25 mouse cellular contexts compared by ENCODE assay signal in the genomic region with DNA sequence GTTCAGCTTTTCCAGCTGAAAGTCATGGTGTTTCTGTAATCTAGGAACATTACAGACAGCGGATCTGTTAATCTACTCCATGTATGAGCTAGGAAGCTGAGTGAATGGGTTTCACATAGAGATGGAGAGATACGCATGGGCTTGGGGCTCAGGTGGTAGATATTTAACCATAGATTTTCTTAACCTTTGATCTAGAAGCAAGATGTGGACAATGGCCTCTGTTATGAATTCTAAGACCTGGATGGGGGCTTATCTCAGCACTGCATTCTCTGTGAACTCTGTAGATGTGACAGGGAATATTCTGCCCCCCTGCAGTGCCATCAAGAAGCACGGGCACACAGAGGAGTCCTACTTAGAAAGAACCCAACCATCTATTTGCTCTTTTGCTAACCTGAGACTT.
DNase-seq lines count a peak whose midpoint lies in the region; ATAC-seq and TF ChIP-seq lines count a peak whose summit lies in the region.
"Had no signal": no experiment of that assay in that cellular context is flagged by ENCODE, and none has a peak within 500 bp of the region (broad histone marks: within the 10 kb centered on the region; RNA-seq: fewer than 3 reads in every experiment).

No protein-coding gene starts in this region.

- no peak for DNase-seq in lung, embryonic 14.5 days
- DNase-seq in lung, adult 2 months, result no peak
- no peak for DNase-seq in midbrain, embryonic 10.5 days (ENCODE audit: low spot score)
- DNase-seq: adrenal gland, adult 8-10 months; adrenal gland, postnatal 14 days; adrenal gland, postnatal 36 days; B cell, adult 2 months; cerebellum, adult 11-12 months; cerebellum, adult 2 months; cerebellum, adult 9-10 months; cerebellum, postnatal 10 days; cerebellum, postnatal 25 days had no signal

- no peaks in the 10 kb centered on the region for H3K27me3 ChIP-seq in intestine, embryonic 15.5 days (replicated peaks)
- H3K27me3 ChIP-seq in intestine, postnatal 0 days (replicated peaks; ENCODE audit: control insufficient read depth, insufficient read depth, low read length), result no peaks in the 10 kb centered on the region
- no peaks in the 10 kb centered on the region for H3K27me3 ChIP-seq in lung, embryonic 14.5 days (ENCODE audit: insufficient read depth, low read length)
- no peaks in the 10 kb centered on the region for H3K27me3 ChIP-seq in midbrain, embryonic 15.5 days (replicated peaks)
- peaks cover 41% of the 10 kb centered on the region for H3K27me3 ChIP-seq in midbrain, embryonic 10.5 days (ENCODE audit: low read depth, poor library complexity, severe bottlenecking)
- no peaks in the 10 kb centered on the region for H3K27me3 ChIP-seq in neural tube, embryonic 14.5 days (ENCODE audit: control insufficient read depth, insufficient read depth, low read length)
- no peaks in the 10 kb centered on the region for H3K27me3 ChIP-seq in neural tube, embryonic 15.5 days (replicated peaks)
- H3K27me3 ChIP-seq: CH12.LX; embryonic facial prominence, embryonic 12.5 days; forebrain, embryonic 13.5 days had no signal

- 67% methylated on average over 3 of the region's 3 CpGs for WGBS in intestine, embryonic 15.5 days
- 53% methylated on average over 3 of the region's 3 CpGs for WGBS in intestine, postnatal 0 days
- WGBS in lung, embryonic 14.5 days, result 61% methylated on average over 3 of the region's 3 CpGs
- WGBS in lung, adult 2 months, result 70% methylated on average over 3 of the region's 3 CpGs
- WGBS in midbrain, embryonic 15.5 days, result 71% methylated on average over 3 of the region's 3 CpGs
- WGBS in midbrain, embryonic 10.5 days, result 87% methylated on average over 3 of the region's 3 CpGs
- WGBS in neural tube, embryonic 14.5 days, result 82% methylated on average over 3 of the region's 3 CpGs
- 68% methylated on average over 3 of the region's 3 CpGs for whole genome bisulfite sequencing in neural tube, embryonic 15.5 days

- no peak overlapping the region for H3K4me2 ChIP-seq in intestine, embryonic 15.5 days (replicated peaks)
- no peak overlapping the region for H3K4me2 ChIP-seq in intestine, postnatal 0 days (replicated peaks; ENCODE audit: low read depth)
- no peak overlapping the region for H3K4me2 ChIP-seq in lung, embryonic 14.5 days
- no peak overlapping the region for H3K4me2 ChIP-seq in midbrain, embryonic 15.5 days
- H3K4me2 ChIP-seq in neural tube, embryonic 14.5 days (ENCODE audit: low read depth, low read length), result no peak overlapping the region
- H3K4me2 ChIP-seq in neural tube, embryonic 15.5 days, result no peak overlapping the region
- H3K4me2 ChIP-seq: embryonic facial prominence, embryonic 12.5 days; forebrain, embryonic 13.5 days had no signal

- H3K9ac ChIP-seq in intestine, embryonic 15.5 days, result no peak overlapping the region
- H3K9ac ChIP-seq in intestine, postnatal 0 days (ENCODE audit: low read depth, low read length), result no peak overlapping the region
- no peak overlapping the region for H3K9ac ChIP-seq in lung, embryonic 14.5 days
- H3K9ac ChIP-seq in midbrain, embryonic 15.5 days, result no peak overlapping the region
- H3K9ac ChIP-seq in neural tube, embryonic 14.5 days (replicated peaks; ENCODE audit: low read depth, low read length), result no peak overlapping the region
- no peak overlapping the region for H3K9ac ChIP-seq in neural tube, embryonic 15.5 days (replicated peaks)
- H3K9ac ChIP-seq: embryonic facial prominence, embryonic 12.5 days; forebrain, embryonic 13.5 days had no signal

- TF ChIP-seq POLR2A in lung, adult 2 months (IDR thresholded peaks at IDR 0.05; ENCODE audit: borderline replicate concordance, extremely low read depth, low read depth, low read length), result no peak

- H3K4me3 ChIP-seq in intestine, embryonic 15.5 days (replicated peaks), result no peak overlapping the region
- H3K4me3 ChIP-seq in intestine, postnatal 0 days (ENCODE audit: low read depth, low read length), result no peak overlapping the region
- H3K4me3 ChIP-seq in lung, embryonic 14.5 days (ENCODE audit: low read depth, low read length), result no peak overlapping the region
- no peak overlapping the region for H3K4me3 ChIP-seq in lung, adult 2 months (replicated peaks; ENCODE audit: extremely low read depth, low read depth, low read length)
- no peak overlapping the region for H3K4me3 ChIP-seq in midbrain, embryonic 15.5 days
- no peak overlapping the region for H3K4me3 ChIP-seq in midbrain, embryonic 10.5 days
- no peak overlapping the region for H3K4me3 ChIP-seq in neural tube, embryonic 14.5 days (ENCODE audit: low read depth, low read length)
- H3K4me3 ChIP-seq in neural tube, embryonic 15.5 days (replicated peaks), result no peak overlapping the region
- H3K4me3 ChIP-seq: embryonic facial prominence, embryonic 10.5 days; embryonic facial prominence, embryonic 12.5 days; forebrain, embryonic 13.5 days had no signal

- TF ChIP-seq CTCF in intestine, postnatal 0 days (IDR thresholded peaks at IDR 0.05; ENCODE audit: low read depth), result no peak
- no peak for TF ChIP-seq CTCF in lung, embryonic 14.5 days (IDR thresholded peaks at IDR 0.05; ENCODE audit: low read depth)
- no peak for TF ChIP-seq CTCF in lung, adult 2 months (IDR thresholded peaks at IDR 0.05; ENCODE audit: insufficient read depth, low read length)

- 0 out of 2 replicates have a peak, but pooled peaks cover 3% of the 10 kb centered on the region for H3K4me1 ChIP-seq in intestine, embryonic 15.5 days (replicated peaks)
- H3K4me1 ChIP-seq in intestine, postnatal 0 days (replicated peaks; ENCODE audit: control insufficient read depth, insufficient read depth, low read length), result no peaks in the 10 kb centered on the region
- H3K4me1 ChIP-seq in lung, embryonic 14.5 days (ENCODE audit: insufficient read depth), result no peaks in the 10 kb centered on the region
- H3K4me1 ChIP-seq in lung, adult 2 months (ENCODE audit: control insufficient read depth, insufficient read depth, low read length), result no peaks in the 10 kb centered on the region
- peaks cover 16% of the 10 kb centered on the region for H3K4me1 ChIP-seq in midbrain, embryonic 15.5 days
- H3K4me1 ChIP-seq in midbrain, embryonic 10.5 days, result peaks cover 29% of the 10 kb centered on the region
- peaks cover 3% of the 10 kb centered on the region; the same call in 1 of the 2 replicates for H3K4me1 ChIP-seq in neural tube, embryonic 14.5 days (ENCODE audit: control insufficient read depth, insufficient read depth, low read length)
- peaks cover 30% of the 10 kb centered on the region for H3K4me1 ChIP-seq in neural tube, embryonic 15.5 days
- H3K4me1 ChIP-seq: embryonic facial prominence, embryonic 10.5 days; embryonic facial prominence, embryonic 12.5 days had no signal

- H3K36me3 ChIP-seq in intestine, embryonic 15.5 days, result no peaks in the 10 kb centered on the region
- no peaks in the 10 kb centered on the region for H3K36me3 ChIP-seq in intestine, postnatal 0 days (ENCODE audit: control insufficient read depth, insufficient read depth)
- H3K36me3 ChIP-seq in lung, embryonic 14.5 days (ENCODE audit: insufficient read depth), result no peaks in the 10 kb centered on the region
- H3K36me3 ChIP-seq in midbrain, embryonic 15.5 days (replicated peaks), result no peaks in the 10 kb centered on the region
- no peaks in the 10 kb centered on the region for H3K36me3 ChIP-seq in midbrain, embryonic 10.5 days
- no peaks in the 10 kb centered on the region for H3K36me3 ChIP-seq in neural tube, embryonic 14.5 days (ENCODE audit: control insufficient read depth, insufficient read depth, low read length)
- H3K36me3 ChIP-seq in neural tube, embryonic 15.5 days, result no peaks in the 10 kb centered on the region
- H3K36me3 ChIP-seq: embryonic facial prominence, embryonic 10.5 days; embryonic facial prominence, embryonic 12.5 days; G1E had no signal

- H3K27ac ChIP-seq in intestine, embryonic 15.5 days, result no peak overlapping the region
- no peak overlapping the region for H3K27ac ChIP-seq in intestine, postnatal 0 days (ENCODE audit: low read depth, low read length)
- peak overlapping the region; percentile 7; the same call in 1 of the 2 replicates for H3K27ac ChIP-seq in lung, embryonic 14.5 days (ENCODE audit: low read depth)
- H3K27ac ChIP-seq in midbrain, embryonic 15.5 days, result peak overlapping the region; percentile 3; the same call in 1 of the 2 replicates
- H3K27ac ChIP-seq in midbrain, embryonic 10.5 days (replicated peaks), result no peak overlapping the region
- 0 out of 2 replicates have a peak overlapping the region, but pooled peaks have one; percentile 10 for H3K27ac ChIP-seq in neural tube, embryonic 14.5 days (ENCODE audit: low read depth, low read length)
- no peak overlapping the region; the same call in 1 of the 2 replicates for H3K27ac ChIP-seq in neural tube, embryonic 15.5 days (replicated peaks)
- H3K27ac ChIP-seq: embryonic facial prominence, embryonic 10.5 days; embryonic facial prominence, embryonic 12.5 days; forebrain, embryonic 13.5 days had no signal

- peak; percentile 43 for ATAC-seq in intestine, embryonic 15.5 days
- ATAC-seq in intestine, postnatal 0 days, result no peak
- ATAC-seq in lung, embryonic 14.5 days (ENCODE audit: insufficient read depth), result no peak
- ATAC-seq in midbrain, embryonic 15.5 days (replicated peaks), result no peak
- no peak for ATAC-seq in neural tube, embryonic 14.5 days (ENCODE audit: low read depth)
- no peak for ATAC-seq in neural tube, embryonic 15.5 days (ENCODE audit: low FRiP score)
- ATAC-seq: activated CD4-positive, CD25-positive, alpha-beta regulatory T cell, adult 4 months; CD4-positive, CD25-positive, alpha-beta regulatory T cell, adult 4 months; Patski had no signal

- no peaks in the 10 kb centered on the region for H3K9me3 ChIP-seq in intestine, embryonic 15.5 days
- no peaks in the 10 kb centered on the region for H3K9me3 ChIP-seq in intestine, postnatal 0 days (ENCODE audit: control insufficient read depth)
- no peaks in the 10 kb centered on the region for H3K9me3 ChIP-seq in lung, embryonic 14.5 days (ENCODE audit: low read depth, low read length)
- H3K9me3 ChIP-seq in midbrain, embryonic 15.5 days, result no peaks in the 10 kb centered on the region
- no peaks in the 10 kb centered on the region for H3K9me3 ChIP-seq in midbrain, embryonic 10.5 days (replicated peaks)
- no peaks in the 10 kb centered on the region for H3K9me3 ChIP-seq in neural tube, embryonic 14.5 days (ENCODE audit: control insufficient read depth, low read length)
- no peaks in the 10 kb centered on the region for H3K9me3 ChIP-seq in neural tube, embryonic 15.5 days (replicated peaks)
- H3K9me3 ChIP-seq: embryonic facial prominence, embryonic 10.5 days; embryonic facial prominence, embryonic 12.5 days; forebrain, embryonic 13.5 days had no signal

Comparison
In these comparisons a context has a peak if more than half of its experiments do, and no peak if none do; other contexts are left out.
1. H3K27ac ChIP-seq: peak in lung, embryonic 14.5 days (single experiment), midbrain, embryonic 15.5 days (single experiment) and neural tube, embryonic 14.5 days (single experiment); none in intestine, embryonic 15.5 days (single experiment), intestine, postnatal 0 days (single experiment), midbrain, embryonic 10.5 days (single experiment) and neural tube, embryonic 15.5 days (single experiment).